Mouse (Mus musculus) myocyte (in vitro differentiated cells): Measurements from ENCODE around the gene Tmigd3.

ENCODE experiments used
- CEBPB ChIP-seq: IDR thresholded peaks from 2 replicates; pipeline ENCODE4 v1.6.1; 2011; ENCODE audit warnings: mild to moderate bottlenecking, moderate library complexity; ENCODE audit not compliant: poor library complexity, insufficient read depth, severe bottlenecking
- E2F4 ChIP-seq: IDR thresholded peaks from one replicate; pipeline ENCODE4 v1.6.1; 2011; ENCODE audit warnings: mild to moderate bottlenecking, control low read depth, moderate library complexity; ENCODE audit not compliant: insufficient read depth
- MAX ChIP-seq: IDR thresholded peaks from one replicate; pipeline ENCODE4 v1.6.1; 2011; ENCODE audit warnings: low read depth, mild to moderate bottlenecking, control low read depth
- MYOD1 ChIP-seq, 3 experiments: IDR thresholded peaks; one replicate each; pipeline ENCODE4 v1.6.1; 2011; ENCODE audit warnings: control low read depth in 2 of 3, low read depth in 2 of 3, mild to moderate bottlenecking in 2 of 3, moderate library complexity in 1 of 3; ENCODE audit not compliant: insufficient read length in 2 of 3, control insufficient read depth in 1 of 3
- POLR2A ChIP-seq: IDR thresholded peaks from one replicate; pipeline ENCODE4 v1.6.1; 2011; ENCODE audit warnings: low read depth, mild to moderate bottlenecking, control low read depth, moderate library complexity; ENCODE audit not compliant: insufficient read length
- POLR2AphosphoS2 ChIP-seq: IDR thresholded peaks from one replicate; pipeline ENCODE4 v1.6.1; 2011; ENCODE audit warnings: low read depth, control low read depth; ENCODE audit not compliant: insufficient read length
- REST ChIP-seq: IDR thresholded peaks from one replicate; pipeline ENCODE4 v1.6.1; 2011; ENCODE audit warnings: mild to moderate bottlenecking, control low read depth, moderate library complexity; ENCODE audit not compliant: insufficient read depth, insufficient read length
- SRF ChIP-seq: IDR thresholded peaks from one replicate; pipeline ENCODE4 v1.6.1; 2011; ENCODE audit warnings: low read depth; ENCODE audit not compliant: control insufficient read depth, insufficient read length
- TCF12 ChIP-seq: IDR thresholded peaks from one replicate; pipeline ENCODE4 v1.6.1; 2011; ENCODE audit warnings: mild to moderate bottlenecking, control low read depth; ENCODE audit not compliant: poor library complexity, insufficient read depth, severe bottlenecking
- TCF3 ChIP-seq: IDR thresholded peaks from one replicate; pipeline ENCODE4 v1.6.1; 2011; ENCODE audit warnings: low read depth, control low read depth; ENCODE audit not compliant: insufficient read length
- USF1 ChIP-seq: IDR thresholded peaks from one replicate; pipeline ENCODE4 v1.6.1; 2011; ENCODE audit warnings: low read depth, mild to moderate bottlenecking, control low read depth, moderate library complexity

DNA sequence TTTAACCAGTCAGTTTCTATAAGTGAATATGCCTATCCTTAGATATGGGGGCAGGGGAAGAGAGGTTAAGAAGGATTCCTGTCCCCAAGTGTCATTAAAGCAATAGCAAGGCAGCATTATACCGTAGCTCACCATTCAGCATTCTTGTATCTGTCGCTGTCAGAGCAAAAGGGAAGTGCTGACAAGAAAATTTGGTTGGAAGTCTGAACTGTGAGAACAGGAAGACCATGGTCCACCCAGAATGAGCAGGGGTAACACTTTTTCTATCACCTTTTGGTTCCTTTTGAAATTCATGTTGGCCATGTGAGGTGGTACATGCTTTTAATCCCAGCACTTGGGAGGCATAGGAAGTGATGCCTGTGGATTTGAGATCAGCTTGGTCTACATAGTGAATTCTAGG lies 60.4 kb downstream of the Tmigd3 start:
- TF ChIP-seq POLR2AphosphoS2 (no peak), POLR2A (no peak), TCF12 (no peak), USF1 (no peak), E2F4 (no peak), MYOD1 (IDR thresholded peaks at IDR 0.05; ENCODE audit: control insufficient read depth in 1 of 3, insufficient read length in 2 of 3, low read depth in 2 of 3) (no peak), REST (no peak), SRF (no peak), CEBPB (no peak), MAX (no peak), TCF3 (no peak)
